Mouse (Mus musculus): Measurements from ENCODE around the gene Mthfd2l. TPM values are rescaled to one million over a fixed set of nuclear protein-coding genes. Genes with fewer than 3 reads are reported as not detected.

The Mthfd2l gene
- polyA plus RNA-seq, 1 experiment from 2014 or later = 31.0 TPM

DNA sequence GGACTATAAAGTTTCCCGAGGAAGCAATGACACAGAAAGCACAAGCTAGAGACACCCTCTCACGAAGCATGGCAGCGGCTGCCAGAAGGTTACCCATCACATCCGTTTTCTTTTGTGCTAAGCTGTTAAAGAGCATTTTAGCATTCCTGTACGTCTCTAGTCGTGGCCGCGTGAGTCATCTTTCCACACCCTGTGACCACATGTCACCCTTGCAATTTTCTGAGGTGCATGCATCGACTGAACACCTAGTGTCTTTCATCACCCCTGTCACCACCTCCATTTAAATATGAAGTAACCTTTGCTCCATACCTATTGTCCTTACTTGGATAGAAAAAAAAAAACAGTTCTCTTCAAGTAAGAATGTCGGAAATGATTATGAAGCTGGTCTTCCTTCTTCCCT is 84.3 kb downstream of the Mthfd2l start:
- Histone ChIP-seq H3K27me3 (no peaks in the 10 kb centered on the region), H3K9me3 (replicated peaks) (no peaks in the 10 kb centered on the region), H3K4me1 (replicated peaks) (no peaks in the 10 kb centered on the region), H3K4me3 (no peak overlapping the region), H3K36me3 (no peaks in the 10 kb centered on the region), H3K9ac (no peak overlapping the region), H3K27ac (no peak overlapping the region), H3K4me2 (no peak overlapping the region)
- 49% methylated on average over 10 of the region's 10 CpGs for WGBS
- no peak for ATAC-seq (replicated peaks; ENCODE audit: insufficient number of reproducible peaks, insufficient read depth, low FRiP score, low read depth)

DNA sequence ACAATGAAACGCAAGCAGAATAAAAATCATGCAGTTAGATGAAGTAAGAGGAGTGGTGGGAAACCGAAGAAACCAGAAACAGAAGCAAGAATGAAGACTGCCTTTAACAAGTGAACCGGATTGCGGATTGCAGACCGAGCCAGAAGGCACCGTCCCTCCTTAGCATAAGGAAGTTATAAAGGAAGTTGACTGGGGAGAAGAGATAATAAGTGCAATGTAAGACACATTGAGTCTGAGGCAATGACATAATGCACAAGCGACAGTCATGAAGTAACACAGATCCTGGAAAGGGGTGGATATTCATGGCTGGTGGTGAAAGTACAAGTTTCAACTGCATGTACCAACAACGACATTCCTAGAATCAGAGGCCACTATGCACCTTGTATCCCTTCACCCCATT is 92.2 kb downstream of the Mthfd2l start:
- Histone ChIP-seq H3K27ac (no peak overlapping the region), H3K9me3 (replicated peaks) (no peaks in the 10 kb centered on the region), H3K4me3 (no peak overlapping the region), H3K9ac (no peak overlapping the region), H3K36me3 (no peaks in the 10 kb centered on the region), H3K27me3 (no peaks in the 10 kb centered on the region), H3K4me1 (replicated peaks) (no peaks in the 10 kb centered on the region), H3K4me2 (no peak overlapping the region)
- ATAC-seq (replicated peaks; ENCODE audit: insufficient number of reproducible peaks, insufficient read depth, low FRiP score, low read depth) = no peak; the same call in 1 of the 2 replicates
- WGBS = 55% methylated on average over 8 of the region's 8 CpGs

DNA sequence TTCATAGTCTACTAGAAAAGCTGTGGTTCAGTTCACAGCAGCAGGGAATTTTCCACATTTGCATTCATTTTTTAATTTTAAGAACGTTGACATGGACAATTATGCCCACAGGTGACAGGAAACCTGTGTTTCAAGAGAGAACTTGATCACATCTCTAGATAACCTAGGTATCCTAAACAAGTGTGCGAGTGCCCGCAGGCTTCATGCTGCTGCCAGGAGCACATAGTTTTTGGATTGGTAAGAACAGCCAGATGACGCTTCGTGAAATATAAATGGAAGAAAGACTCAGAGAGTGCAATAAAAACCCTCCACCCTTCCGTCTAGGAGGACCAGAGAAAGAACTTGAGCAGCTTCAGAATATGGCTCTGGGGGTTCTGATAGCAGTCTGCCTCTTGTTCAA is 96.2 kb downstream of the Mthfd2l start, which contains the start of gene Epgn:
TSS of gene Epgn (plus strand) at position 301 of the 400 bp plus-strand sequence.
- H3K4me1 ChIP-seq (replicated peaks) = no peaks in the 10 kb centered on the region
- H3K27me3 ChIP-seq = no peaks in the 10 kb centered on the region
- 77% methylated on average over 6 of the region's 6 CpGs for WGBS
- H3K9ac ChIP-seq = no peak within 1 kb of the TSS
- no peaks in the 10 kb centered on the region for H3K9me3 ChIP-seq (replicated peaks)
- no peak within 1 kb of the TSS for H3K4me2 ChIP-seq
- H3K4me3 ChIP-seq = no peak within 1 kb of the TSS
- no peaks in the 10 kb centered on the region for H3K36me3 ChIP-seq
- H3K27ac ChIP-seq = no peak within 1 kb of the TSS
- ATAC-seq (replicated peaks; ENCODE audit: insufficient number of reproducible peaks, insufficient read depth, low FRiP score, low read depth) = no peak

DNA sequence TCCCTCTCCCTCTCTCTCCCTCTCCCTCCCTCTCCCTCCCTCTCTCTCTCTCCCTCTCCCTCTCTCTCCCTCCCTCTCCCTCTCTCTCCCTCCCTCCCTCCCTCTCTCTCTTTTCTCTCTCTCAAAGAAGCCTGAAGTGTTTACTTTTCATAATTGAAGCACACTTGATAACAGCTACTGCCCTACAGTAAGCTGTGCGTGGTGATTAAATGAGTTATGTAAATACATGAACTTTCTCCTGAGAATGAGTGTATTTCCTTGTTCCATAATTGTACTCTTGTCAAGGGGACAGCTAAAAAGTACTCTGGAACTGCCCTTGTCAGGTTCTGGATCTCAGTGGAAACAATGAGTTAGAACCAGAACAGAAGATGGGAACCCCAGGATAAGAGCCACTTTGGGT is 96.9 kb downstream of the Mthfd2l start:
- H3K27ac ChIP-seq = no peak overlapping the region
- H3K4me1 ChIP-seq (replicated peaks) = no peaks in the 10 kb centered on the region
- no peaks in the 10 kb centered on the region for H3K36me3 ChIP-seq
- no peak overlapping the region for H3K9ac ChIP-seq
- no peaks in the 10 kb centered on the region for H3K27me3 ChIP-seq
- WGBS = 42% methylated on average over 1 of the region's 1 CpGs
- no peak overlapping the region for H3K4me2 ChIP-seq
- H3K4me3 ChIP-seq = no peak overlapping the region
- no peak for ATAC-seq (replicated peaks; ENCODE audit: insufficient number of reproducible peaks, insufficient read depth, low FRiP score, low read depth)
- H3K9me3 ChIP-seq (replicated peaks) = no peaks in the 10 kb centered on the region

DNA sequence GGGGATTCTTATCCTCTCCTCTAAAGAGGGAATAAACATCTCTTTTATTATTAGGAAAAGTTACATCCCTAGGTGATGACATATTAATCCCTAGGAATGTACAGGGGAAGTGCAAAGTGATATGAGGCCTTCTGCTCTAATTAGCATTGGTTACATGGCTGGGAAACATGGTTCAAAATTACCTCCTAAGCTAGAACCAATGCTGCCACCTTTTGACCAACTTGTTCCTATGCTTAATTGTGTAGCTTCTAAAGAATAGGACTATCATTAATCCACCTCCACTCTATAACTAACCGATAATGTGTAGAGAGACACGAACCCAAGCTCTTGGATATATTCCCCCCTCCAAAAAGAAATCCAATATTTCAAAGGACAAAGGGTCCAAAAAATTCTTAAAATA is 99.7 kb downstream of the Mthfd2l start:
- 68% methylated on average over 2 of the region's 2 CpGs for WGBS
- Histone ChIP-seq H3K9me3 (replicated peaks) (no peaks in the 10 kb centered on the region), H3K4me3 (no peak overlapping the region), H3K27me3 (no peaks in the 10 kb centered on the region), H3K36me3 (no peaks in the 10 kb centered on the region), H3K9ac (no peak overlapping the region), H3K4me2 (no peak overlapping the region), H3K4me1 (replicated peaks) (no peaks in the 10 kb centered on the region), H3K27ac (no peak overlapping the region)
- no peak for ATAC-seq (replicated peaks; ENCODE audit: insufficient number of reproducible peaks, insufficient read depth, low FRiP score, low read depth)

DNA sequence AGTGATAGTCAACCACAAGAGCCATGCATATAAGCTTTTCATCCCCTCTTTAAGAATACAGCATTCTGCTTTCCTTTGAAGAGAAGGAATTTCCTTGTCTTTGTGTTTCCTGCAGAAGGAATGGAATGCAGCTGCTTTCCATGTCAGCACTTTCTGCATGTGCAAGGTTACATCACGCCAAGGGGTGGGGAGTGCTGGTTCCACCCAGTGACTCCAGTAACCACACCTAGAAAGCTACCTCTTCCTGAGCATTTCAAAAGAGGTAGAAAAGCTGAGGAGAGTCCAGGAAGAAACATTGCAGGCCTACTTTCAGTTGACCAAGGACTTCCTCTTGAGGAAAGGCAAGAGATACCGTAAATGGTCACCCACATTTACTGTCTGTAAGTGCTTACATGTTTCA is 104.4 kb downstream of the Mthfd2l start:
- H3K27me3 ChIP-seq = no peaks in the 10 kb centered on the region
- no peak for ATAC-seq (replicated peaks; ENCODE audit: insufficient number of reproducible peaks, insufficient read depth, low FRiP score, low read depth)
- H3K4me1 ChIP-seq (replicated peaks) = peaks cover 5% of the 10 kb centered on the region
- H3K9me3 ChIP-seq (replicated peaks) = no peaks in the 10 kb centered on the region
- H3K9ac ChIP-seq = no peak overlapping the region
- H3K36me3 ChIP-seq = no peaks in the 10 kb centered on the region
- no peak overlapping the region for H3K4me2 ChIP-seq
- WGBS = 49% methylated on average over 2 of the region's 2 CpGs
- H3K4me3 ChIP-seq = no peak overlapping the region
- H3K27ac ChIP-seq = no peak overlapping the region

DNA sequence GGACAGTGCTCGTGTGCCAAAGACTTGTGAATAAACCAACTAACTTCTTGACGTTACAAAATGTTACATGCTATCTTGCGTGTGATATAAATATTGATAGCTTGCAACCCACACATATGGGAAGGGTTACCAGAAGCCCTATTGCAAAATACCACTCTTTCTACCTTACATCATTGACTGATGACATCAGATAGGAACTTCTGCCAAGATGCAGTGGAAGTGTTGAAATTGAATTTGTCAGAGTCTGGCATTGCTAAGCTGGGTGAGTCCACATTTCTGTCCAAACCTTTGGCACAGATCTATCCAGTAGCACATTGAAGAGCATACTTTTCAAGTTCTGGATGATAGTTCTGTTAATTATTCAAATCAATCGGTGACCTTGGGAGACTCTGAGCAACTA is 105.7 kb downstream of the Mthfd2l start:
- Histone ChIP-seq H3K27ac (no peak overlapping the region), H3K36me3 (no peaks in the 10 kb centered on the region), H3K9me3 (replicated peaks) (no peaks in the 10 kb centered on the region), H3K4me3 (no peak overlapping the region), H3K4me2 (no peak overlapping the region), H3K4me1 (replicated peaks) (peaks cover 5% of the 10 kb centered on the region), H3K9ac (no peak overlapping the region), H3K27me3 (no peaks in the 10 kb centered on the region)
- 75% methylated on average over 4 of the region's 4 CpGs for WGBS
- ATAC-seq (replicated peaks; ENCODE audit: insufficient number of reproducible peaks, insufficient read depth, low FRiP score, low read depth) = no peak

DNA sequence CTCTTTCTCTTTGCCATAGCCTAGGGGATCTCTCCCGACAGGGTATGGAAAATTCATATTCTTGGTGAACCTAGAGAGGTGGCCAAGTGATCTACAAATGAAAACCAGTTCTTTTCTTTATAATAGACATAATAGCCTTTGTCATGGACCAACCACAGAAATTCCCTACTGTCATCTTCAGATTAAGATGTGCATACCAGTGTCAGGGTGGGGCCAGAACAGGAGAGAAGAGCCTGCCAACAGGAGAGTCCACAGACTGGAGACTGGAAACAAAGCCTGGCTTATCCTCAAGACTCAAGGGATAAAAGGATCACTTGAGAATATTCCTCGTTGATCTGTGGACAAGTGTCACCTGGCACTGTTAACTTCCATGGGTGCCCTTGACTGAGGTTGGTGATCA is 106.8 kb downstream of the Mthfd2l start:
- Histone ChIP-seq H3K4me3 (no peak overlapping the region), H3K4me2 (no peak overlapping the region), H3K36me3 (no peaks in the 10 kb centered on the region), H3K27me3 (no peaks in the 10 kb centered on the region), H3K4me1 (replicated peaks) (peaks cover 5% of the 10 kb centered on the region), H3K9me3 (replicated peaks) (no peaks in the 10 kb centered on the region), H3K27ac (no peak overlapping the region), H3K9ac (no peak overlapping the region)
- ATAC-seq (replicated peaks; ENCODE audit: insufficient number of reproducible peaks, insufficient read depth, low FRiP score, low read depth) = no peak
- WGBS = 61% methylated on average over 2 of the region's 2 CpGs

DNA sequence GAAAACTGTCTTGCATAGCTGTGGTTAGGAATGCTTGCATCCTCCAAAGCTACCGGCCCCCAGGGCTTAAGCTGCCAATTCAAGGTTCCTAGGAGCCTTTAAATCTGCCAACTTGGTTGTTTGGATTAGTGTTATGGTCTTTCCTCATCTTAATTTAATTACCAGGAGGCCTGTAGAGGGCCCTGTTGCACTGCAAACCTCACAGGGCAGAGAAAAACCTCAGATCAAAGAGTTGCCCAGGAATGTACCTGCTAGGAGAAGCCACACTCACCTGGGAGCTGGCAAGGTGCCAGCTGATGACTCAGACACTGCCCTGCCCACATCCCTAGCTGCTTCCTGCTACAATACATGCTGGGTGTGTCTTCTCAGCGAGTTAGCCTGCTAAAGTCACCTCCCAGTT is 107.6 kb downstream of the Mthfd2l start:
- no peaks in the 10 kb centered on the region for H3K36me3 ChIP-seq
- H3K4me1 ChIP-seq (replicated peaks) = peaks cover 5% of the 10 kb centered on the region
- ATAC-seq (replicated peaks; ENCODE audit: insufficient number of reproducible peaks, insufficient read depth, low FRiP score, low read depth) = no peak
- no peak overlapping the region for H3K4me3 ChIP-seq
- H3K9ac ChIP-seq = no peak overlapping the region
- H3K9me3 ChIP-seq (replicated peaks) = no peaks in the 10 kb centered on the region
- 16% methylated on average over 2 of the region's 2 CpGs for WGBS
- no peak overlapping the region for H3K27ac ChIP-seq
- H3K27me3 ChIP-seq = no peaks in the 10 kb centered on the region
- no peak overlapping the region for H3K4me2 ChIP-seq

DNA sequence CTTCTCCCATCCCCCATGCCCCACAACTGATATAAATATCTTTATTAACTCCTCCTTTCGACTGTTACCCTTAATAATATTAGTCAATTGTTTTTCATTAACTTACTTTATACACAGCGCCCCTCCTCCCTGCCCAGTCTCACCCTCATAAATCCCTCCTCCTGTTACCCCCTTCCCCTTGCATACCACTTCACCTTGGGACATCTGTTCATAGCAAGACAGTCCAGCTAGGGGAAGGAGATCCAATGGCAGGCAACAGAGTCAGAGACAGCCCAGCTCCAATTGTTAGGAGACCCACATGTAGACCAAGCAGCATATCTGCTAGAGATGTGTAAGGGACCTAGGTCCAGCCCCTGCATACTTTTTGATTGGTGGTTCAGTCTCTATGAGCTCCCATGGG is 108.0 kb downstream of the Mthfd2l start:
- H3K4me3 ChIP-seq = no peak overlapping the region
- no peak overlapping the region for H3K27ac ChIP-seq
- no peak for ATAC-seq (replicated peaks; ENCODE audit: insufficient number of reproducible peaks, insufficient read depth, low FRiP score, low read depth)
- no peaks in the 10 kb centered on the region for H3K9me3 ChIP-seq (replicated peaks)
- H3K36me3 ChIP-seq = no peaks in the 10 kb centered on the region
- no peak overlapping the region for H3K9ac ChIP-seq
- WGBS = 82% methylated on average over 2 of the region's 2 CpGs
- H3K27me3 ChIP-seq = no peaks in the 10 kb centered on the region
- H3K4me2 ChIP-seq = no peak overlapping the region
- peaks cover 5% of the 10 kb centered on the region for H3K4me1 ChIP-seq (replicated peaks)

DNA sequence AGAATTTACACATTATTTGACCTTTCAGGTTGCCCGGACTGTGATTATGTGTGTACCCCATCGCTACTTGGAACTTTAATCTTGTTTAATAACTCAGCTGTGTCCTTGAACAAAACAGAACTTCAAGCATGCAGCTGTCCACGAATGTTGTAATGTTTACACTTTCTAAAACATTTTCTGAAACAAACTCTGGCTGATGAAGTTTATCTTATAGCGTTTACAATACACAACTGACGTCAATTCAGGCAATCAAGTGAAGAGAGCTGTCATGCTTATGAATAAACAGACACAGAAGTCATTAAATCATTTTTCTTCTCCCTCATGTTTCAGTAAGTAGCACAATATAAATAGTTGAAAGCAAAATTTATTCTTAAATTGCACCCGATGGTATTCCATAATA is 117.1 kb downstream of the Mthfd2l start:
- H3K27me3 ChIP-seq = no peaks in the 10 kb centered on the region
- WGBS = 73% methylated on average over 6 of the region's 6 CpGs
- H3K4me1 ChIP-seq (replicated peaks) = no peaks in the 10 kb centered on the region
- no peak overlapping the region for H3K9ac ChIP-seq
- no peak for ATAC-seq (replicated peaks; ENCODE audit: insufficient number of reproducible peaks, insufficient read depth, low FRiP score, low read depth)
- H3K9me3 ChIP-seq (replicated peaks) = no peaks in the 10 kb centered on the region
- no peak overlapping the region for H3K27ac ChIP-seq
- H3K4me3 ChIP-seq = no peak overlapping the region
- H3K36me3 ChIP-seq = no peaks in the 10 kb centered on the region
- H3K4me2 ChIP-seq = no peak overlapping the region

DNA sequence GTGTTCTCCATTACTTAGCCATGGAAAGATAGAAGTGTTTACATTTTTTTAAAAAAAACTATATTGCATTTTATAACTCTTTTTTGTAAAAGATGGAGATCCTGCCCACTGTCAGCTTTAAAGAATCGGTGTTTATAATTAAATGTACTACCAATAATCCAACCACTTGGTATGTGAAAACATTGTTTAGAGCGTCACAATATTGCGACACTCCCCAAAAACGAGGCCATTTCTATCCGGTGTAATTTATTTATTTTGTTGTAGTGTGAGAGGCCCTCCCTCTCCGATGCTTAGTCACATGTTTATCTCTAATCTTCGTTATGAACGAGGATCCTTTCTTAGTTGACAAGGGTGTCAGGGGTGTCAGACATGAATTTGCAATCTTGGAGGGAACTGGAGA is 117.5 kb downstream of the Mthfd2l start:
- H3K4me2 ChIP-seq = no peak overlapping the region
- H3K27me3 ChIP-seq = no peaks in the 10 kb centered on the region
- no peak for ATAC-seq (replicated peaks; ENCODE audit: insufficient number of reproducible peaks, insufficient read depth, low FRiP score, low read depth)
- 74% methylated on average over 8 of the region's 8 CpGs for WGBS
- no peak overlapping the region for H3K9ac ChIP-seq
- no peak overlapping the region for H3K4me3 ChIP-seq
- H3K9me3 ChIP-seq (replicated peaks) = no peaks in the 10 kb centered on the region
- no peak overlapping the region for H3K27ac ChIP-seq
- no peaks in the 10 kb centered on the region for H3K36me3 ChIP-seq
- no peaks in the 10 kb centered on the region for H3K4me1 ChIP-seq (replicated peaks)
